Mouse (Mus musculus): ENCODE measurements around the gene Ctcfl. TPM values are rescaled to one million over a fixed set of nuclear protein-coding genes. Genes with fewer than 3 reads are reported as not detected.

The Ctcfl gene
- polyA plus RNA-seq (2015; fragmentation: Nextera tagmentation; extraction: Ambion mirVana) = 0.05 and 0.09 TPM in 2 replicates

DNA sequence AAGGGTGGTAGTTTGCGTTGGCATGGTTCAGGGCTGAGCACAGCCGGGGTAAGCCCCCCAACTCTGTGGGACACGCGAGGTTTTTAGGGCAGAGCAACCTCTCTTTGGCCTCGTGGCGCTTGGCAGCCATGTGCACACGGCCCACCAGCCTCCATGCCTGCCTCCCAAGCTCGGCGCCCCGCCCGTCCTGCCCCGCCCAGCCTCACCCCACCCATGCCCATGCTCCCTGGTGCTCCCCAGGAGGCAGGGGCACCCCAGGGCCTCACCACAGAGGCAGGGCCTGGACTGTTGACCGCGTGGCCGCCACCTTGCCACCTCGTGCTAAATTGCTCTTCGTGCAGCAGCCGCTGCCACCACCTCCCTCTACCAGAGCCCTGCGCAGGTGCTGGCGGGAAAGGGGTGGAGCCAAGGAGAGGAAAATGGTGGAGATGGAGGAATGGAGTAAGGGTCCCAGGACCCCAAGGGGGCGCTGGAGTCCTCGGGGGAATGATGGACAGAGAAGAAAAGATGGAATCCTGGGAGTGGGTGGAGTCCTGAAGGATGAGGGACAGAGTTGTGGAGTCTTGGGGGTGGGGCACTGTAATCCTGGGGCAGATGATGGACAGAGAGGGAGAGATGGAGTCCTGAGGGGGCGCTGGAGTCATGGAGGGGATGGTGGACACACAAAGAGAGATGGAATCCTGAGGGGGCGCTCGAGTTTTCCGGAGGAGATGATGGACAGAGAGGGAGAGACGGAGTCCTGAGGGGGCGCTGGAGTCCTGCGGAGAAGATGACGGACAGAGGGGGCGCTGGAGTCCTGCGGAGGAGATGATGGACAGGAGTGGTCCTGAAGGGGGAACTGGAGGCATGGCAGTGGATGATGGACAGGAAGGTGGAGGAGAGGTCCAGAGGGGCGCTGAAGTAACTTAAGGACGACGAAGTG is at the start of gene Ctcfl:
TSS of gene Ctcfl (minus strand) at position 503 of the 922 bp plus-strand sequence.
- H3K36me3 ChIP-seq = no peaks in the 10 kb centered on the region
- WGBS = 89% methylated on average over 35 of the region's 35 CpGs
- no peak within 1 kb of the TSS for H3K27ac ChIP-seq
- no peak within 1 kb of the TSS for H3K9ac ChIP-seq
- no peaks in the 10 kb centered on the region for H3K9me3 ChIP-seq
- ATAC-seq (ENCODE audit: insufficient number of reproducible peaks, low FRiP score, low TSS enrichment, low read depth) = no peak
- no peaks in the 10 kb centered on the region for H3K27me3 ChIP-seq
- H3K4me3 ChIP-seq = no peak within 1 kb of the TSS
- no peak within 1 kb of the TSS for H3K4me2 ChIP-seq
- H3K4me1 ChIP-seq = peaks cover 6% of the 10 kb centered on the region

DNA sequence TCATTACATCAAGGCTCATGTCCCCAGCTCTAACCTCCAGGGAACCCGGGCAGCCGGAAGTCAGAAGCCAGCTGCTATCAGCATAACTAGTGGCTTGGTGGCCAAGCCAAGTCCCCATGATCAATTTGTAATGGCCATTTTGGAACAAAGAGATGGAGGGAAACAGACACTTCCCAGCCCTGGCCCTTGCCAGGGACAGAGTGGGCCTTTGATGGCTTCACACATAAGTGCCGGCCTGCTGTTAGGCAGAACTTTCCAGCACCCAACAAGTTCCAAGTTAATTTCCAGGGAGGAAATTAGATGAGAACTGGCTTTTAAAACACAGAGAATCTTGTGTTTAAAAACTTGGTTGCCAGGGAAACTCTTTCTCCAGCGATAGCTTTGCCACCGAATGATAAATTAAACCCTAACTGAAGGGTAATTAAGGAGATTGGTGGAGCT is 49.1 kb upstream of the Ctcfl start:
- peaks cover 4% of the 10 kb centered on the region; the same call in 1 of the 2 replicates for H3K27me3 ChIP-seq
- no peak overlapping the region for H3K4me3 ChIP-seq
- 35% methylated on average over 5 of the region's 5 CpGs for WGBS
- H3K27ac ChIP-seq = no peak overlapping the region
- H3K9ac ChIP-seq = no peak overlapping the region
- no peaks in the 10 kb centered on the region for H3K36me3 ChIP-seq
- no peak for ATAC-seq (ENCODE audit: insufficient number of reproducible peaks, low FRiP score, low TSS enrichment, low read depth)
- H3K4me1 ChIP-seq = peaks cover 33% of the 10 kb centered on the region
- H3K4me2 ChIP-seq = no peak overlapping the region
- no peaks in the 10 kb centered on the region for H3K9me3 ChIP-seq

DNA sequence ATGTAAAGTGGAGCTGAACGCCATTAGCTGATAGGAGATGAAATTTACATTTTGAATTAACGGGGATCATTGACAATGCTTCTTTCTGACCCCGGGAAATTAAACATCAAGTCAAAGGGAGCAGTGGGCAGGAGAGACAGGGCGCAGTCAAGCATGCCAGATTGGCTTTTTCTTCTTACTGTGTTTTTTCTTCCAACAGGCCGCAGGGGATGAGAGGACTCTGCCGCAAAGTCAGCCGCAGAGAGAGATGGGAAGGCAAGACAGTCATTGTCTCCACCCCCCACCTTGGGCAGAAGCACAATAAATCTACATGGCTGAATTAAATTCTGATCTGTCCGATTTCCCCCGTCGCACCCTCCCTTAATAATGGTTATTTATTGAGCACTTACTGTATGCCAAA is 46.0 kb upstream of the Ctcfl start:
- ATAC-seq (ENCODE audit: insufficient number of reproducible peaks, low FRiP score, low TSS enrichment, low read depth) = no peak

DNA sequence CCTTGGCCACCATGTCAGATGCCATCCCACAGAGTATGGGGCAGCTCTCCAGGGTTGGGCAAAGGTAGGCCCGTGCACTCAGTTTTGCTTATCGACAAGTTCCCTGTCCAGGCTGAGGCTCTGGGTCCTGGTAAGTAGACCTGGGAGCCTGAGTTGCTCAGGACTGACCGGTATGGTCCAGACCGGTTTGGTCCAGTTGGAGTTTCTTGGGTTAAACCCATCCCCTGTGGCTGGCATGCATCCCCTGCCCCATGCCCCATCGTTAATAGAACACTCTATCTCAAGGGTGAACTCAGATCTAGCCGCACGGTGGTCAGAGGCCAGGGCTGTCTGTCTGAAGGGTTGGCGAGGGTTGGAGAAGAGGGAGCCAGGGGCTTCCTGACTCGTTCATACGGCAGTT is 45.6 kb upstream of the Ctcfl start:
- no peak overlapping the region for H3K9ac ChIP-seq
- no peaks in the 10 kb centered on the region for H3K36me3 ChIP-seq
- ATAC-seq (ENCODE audit: insufficient number of reproducible peaks, low FRiP score, low TSS enrichment, low read depth) = no peak
- peaks cover under 1% of the 10 kb centered on the region; the same call in 1 of the 2 replicates for H3K27me3 ChIP-seq
- no peak overlapping the region for H3K27ac ChIP-seq
- no peak overlapping the region for H3K4me2 ChIP-seq
- no peak overlapping the region for H3K4me3 ChIP-seq
- no peaks in the 10 kb centered on the region for H3K9me3 ChIP-seq
- H3K4me1 ChIP-seq = peaks cover 17% of the 10 kb centered on the region
- WGBS = 90% methylated on average over 10 of the region's 10 CpGs

More for the DNA sequence above, 46.0 kb upstream of the Ctcfl start:
- Histone ChIP-seq H3K36me3 (no peaks in the 10 kb centered on the region), H3K27me3 (peaks cover 4% of the 10 kb centered on the region; the same call in 1 of the 2 replicates), H3K9me3 (no peaks in the 10 kb centered on the region), H3K27ac (no peak overlapping the region), H3K4me1 (peaks cover 13% of the 10 kb centered on the region; the same call in 1 of the 2 replicates), H3K9ac (no peak overlapping the region), H3K4me2 (no peak overlapping the region), H3K4me3 (no peak overlapping the region)
- 89% methylated on average over 10 of the region's 10 CpGs for WGBS

DNA sequence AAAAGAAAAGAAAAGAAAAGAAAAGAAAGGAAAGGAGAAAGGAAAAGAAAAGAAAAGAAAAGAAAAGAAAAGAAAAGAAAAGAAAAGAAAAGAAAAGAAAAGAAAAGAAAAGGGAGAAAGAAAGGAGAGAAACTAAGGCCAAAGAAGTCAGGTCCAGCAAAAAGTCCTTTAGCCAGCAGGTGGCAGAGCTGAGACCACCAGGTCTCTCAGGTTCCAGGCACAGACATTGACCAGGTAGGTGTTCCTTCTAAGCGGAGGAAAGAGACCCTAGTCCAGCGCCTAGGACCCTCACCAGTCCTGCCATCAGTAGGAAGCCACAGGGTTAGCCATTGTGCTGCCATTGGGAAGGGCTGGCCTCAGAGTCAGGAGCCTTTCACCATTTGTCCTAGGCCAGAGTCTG is 45.0 kb upstream of the Ctcfl start:
- Histone ChIP-seq H3K4me2 (no peak overlapping the region), H3K4me1 (peaks cover 23% of the 10 kb centered on the region), H3K27me3 (no peaks in the 10 kb centered on the region), H3K4me3 (no peak overlapping the region), H3K27ac (no peak overlapping the region), H3K9me3 (no peaks in the 10 kb centered on the region), H3K36me3 (no peaks in the 10 kb centered on the region), H3K9ac (no peak overlapping the region)
- 38% methylated on average over 2 of the region's 2 CpGs for WGBS
- no peak for ATAC-seq (ENCODE audit: insufficient number of reproducible peaks, low FRiP score, low TSS enrichment, low read depth)

DNA sequence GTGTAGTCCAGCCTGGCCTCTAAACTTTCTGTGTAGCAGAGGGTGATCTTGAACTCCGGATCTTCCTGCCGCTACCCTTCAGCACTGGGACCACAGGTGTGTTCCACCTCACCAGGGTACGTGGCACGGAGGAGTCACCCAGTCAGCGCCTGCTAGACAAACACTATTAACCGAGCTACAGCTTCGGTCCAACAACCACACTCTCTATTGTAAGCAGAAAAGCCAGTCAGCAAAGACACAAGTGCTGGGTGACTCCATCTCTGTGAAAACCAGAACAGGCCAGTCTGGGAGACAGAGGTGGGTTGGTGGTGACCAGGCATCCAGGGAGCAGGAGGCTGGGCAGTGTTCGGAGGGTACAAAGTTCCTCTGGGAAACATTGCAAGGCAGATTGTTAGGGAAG is 44.1 kb upstream of the Ctcfl start:
- 81% methylated on average over 8 of the region's 8 CpGs for WGBS
- H3K27ac ChIP-seq = no peak overlapping the region
- H3K36me3 ChIP-seq = no peaks in the 10 kb centered on the region
- H3K9ac ChIP-seq = no peak overlapping the region
- no peaks in the 10 kb centered on the region for H3K9me3 ChIP-seq
- peaks cover 21% of the 10 kb centered on the region for H3K4me1 ChIP-seq
- ATAC-seq (ENCODE audit: insufficient number of reproducible peaks, low FRiP score, low TSS enrichment, low read depth) = no peak
- H3K4me2 ChIP-seq = no peak overlapping the region
- H3K27me3 ChIP-seq = no peaks in the 10 kb centered on the region
- no peak overlapping the region for H3K4me3 ChIP-seq

DNA sequence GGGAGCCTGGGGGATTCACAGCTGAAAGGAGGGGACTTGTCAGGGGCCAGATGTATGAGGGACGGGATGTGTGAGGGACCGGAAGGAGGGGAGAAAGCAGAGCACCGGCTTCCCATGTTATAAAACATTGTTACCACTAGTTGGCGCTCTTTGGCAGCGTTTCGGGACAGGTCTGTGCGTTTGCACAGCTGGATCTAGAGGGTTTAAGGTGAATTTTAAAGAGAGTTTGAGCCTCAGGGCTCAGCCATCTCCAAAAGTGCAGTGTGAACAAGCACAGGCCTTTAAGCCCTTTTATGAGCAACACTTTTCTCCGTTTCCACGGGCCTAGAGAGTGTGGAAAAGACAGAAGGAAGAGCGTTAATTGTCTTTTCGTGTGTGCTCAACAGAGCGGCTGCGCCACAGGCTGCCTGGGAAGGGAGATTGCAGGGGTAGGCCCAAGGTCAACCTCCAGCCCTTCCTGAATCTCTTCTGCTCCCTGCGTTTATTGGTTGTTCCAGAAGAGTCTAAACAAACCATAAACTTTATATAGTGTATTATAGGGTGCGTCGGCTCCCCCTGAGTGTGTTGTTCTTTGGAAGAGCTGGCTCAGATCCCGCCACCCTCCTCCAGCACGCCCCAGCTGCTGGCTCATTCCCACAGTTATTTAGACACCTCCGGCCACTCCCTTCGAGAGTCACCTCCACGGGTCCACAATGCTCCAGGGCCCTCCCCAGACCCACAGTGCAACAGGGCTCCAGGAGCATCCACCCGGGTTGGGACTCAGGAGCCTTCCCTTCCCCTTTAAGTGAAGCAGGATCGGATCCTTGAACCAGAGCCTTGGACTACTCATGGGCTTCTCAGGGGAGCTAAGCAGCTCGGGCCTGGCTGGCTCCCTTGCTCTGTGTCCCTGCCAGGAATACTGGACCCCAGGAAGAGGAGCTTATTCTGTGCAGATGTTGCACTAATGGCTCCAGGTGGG is 40.3 kb upstream of the Ctcfl start:
- WGBS = 23% methylated on average over 24 of the region's 24 CpGs

DNA sequence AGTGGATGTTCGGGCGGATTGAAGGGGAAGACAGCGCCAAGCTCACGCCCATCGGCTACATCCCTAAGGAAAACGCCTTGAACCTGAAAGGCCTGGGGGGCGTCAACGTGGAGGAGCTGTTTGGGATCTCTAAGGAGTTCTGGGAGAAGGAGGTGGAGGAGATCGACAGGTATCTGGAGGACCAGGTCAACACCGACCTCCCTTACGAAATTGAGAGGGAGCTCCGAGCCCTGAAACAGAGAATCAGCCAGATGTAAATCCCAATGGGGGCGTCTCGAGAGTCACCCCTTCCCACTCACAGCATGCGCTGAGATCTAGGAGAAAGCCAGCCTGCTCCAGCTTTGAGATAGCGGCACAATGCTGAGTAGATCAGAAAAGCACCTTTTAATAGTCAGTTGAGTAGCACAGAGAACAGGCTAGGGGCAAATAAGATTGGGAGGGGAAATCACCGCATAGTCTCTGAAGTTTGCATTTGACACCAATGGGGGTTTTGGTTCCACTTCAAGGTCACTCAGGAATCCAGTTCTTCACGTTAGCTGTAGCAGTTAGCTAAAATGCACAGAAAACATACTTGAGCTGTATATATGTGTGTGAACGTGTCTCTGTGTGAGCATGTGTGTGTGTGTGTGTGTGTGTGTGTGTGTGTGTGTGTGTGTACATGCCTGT is 39.2 kb upstream of the Ctcfl start:
- no peaks in the 10 kb centered on the region for H3K9me3 ChIP-seq
- peaks cover 21% of the 10 kb centered on the region for H3K4me1 ChIP-seq
- WGBS = 87% methylated on average over 19 of the region's 19 CpGs
- H3K27ac ChIP-seq = no peak overlapping the region
- no peaks in the 10 kb centered on the region for H3K27me3 ChIP-seq
- no peak overlapping the region for H3K4me3 ChIP-seq
- ATAC-seq (ENCODE audit: insufficient number of reproducible peaks, low FRiP score, low TSS enrichment, low read depth) = no peak
- H3K36me3 ChIP-seq = no peaks in the 10 kb centered on the region
- no peak overlapping the region for H3K9ac ChIP-seq
- H3K4me2 ChIP-seq = no peak overlapping the region

More for the DNA sequence above, 40.3 kb upstream of the Ctcfl start:
- peak; percentile 68; the same call in 1 of the 2 replicates for ATAC-seq (ENCODE audit: insufficient number of reproducible peaks, low FRiP score, low TSS enrichment, low read depth)
- no peaks in the 10 kb centered on the region for H3K9me3 ChIP-seq
- H3K4me3 ChIP-seq = no peak overlapping the region
- no peak overlapping the region for H3K9ac ChIP-seq
- no peaks in the 10 kb centered on the region for H3K36me3 ChIP-seq
- H3K27ac ChIP-seq = peak overlapping the region; percentile 80
- H3K27me3 ChIP-seq = no peaks in the 10 kb centered on the region
- peaks cover 21% of the 10 kb centered on the region for H3K4me1 ChIP-seq
- no peak overlapping the region for H3K4me2 ChIP-seq

DNA sequence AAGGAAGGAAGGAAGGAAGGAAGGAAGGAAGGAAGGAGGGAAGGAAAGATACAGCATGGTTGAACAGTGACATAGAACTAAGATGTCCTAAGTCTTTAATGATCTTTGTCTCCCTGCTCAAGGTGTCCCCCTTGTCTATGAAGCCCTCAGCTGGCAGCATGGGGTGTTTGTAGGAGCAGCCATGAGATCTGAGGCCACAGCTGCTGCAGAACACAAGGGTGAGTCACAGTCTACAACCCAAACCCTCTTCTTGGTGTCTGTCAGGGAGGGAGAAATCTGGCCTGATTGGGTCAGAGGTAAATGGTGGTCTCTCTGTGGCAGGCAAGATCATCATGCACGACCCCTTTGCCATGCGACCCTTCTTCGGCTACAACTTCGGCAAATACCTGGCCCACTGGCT is 38.5 kb upstream of the Ctcfl start:
- no peak overlapping the region for H3K9ac ChIP-seq
- H3K36me3 ChIP-seq = no peaks in the 10 kb centered on the region
- 94% methylated on average over 4 of the region's 4 CpGs for WGBS
- H3K9me3 ChIP-seq = no peaks in the 10 kb centered on the region
- no peak overlapping the region for H3K4me2 ChIP-seq
- no peak overlapping the region for H3K4me3 ChIP-seq
- H3K27me3 ChIP-seq = no peaks in the 10 kb centered on the region
- ATAC-seq (ENCODE audit: insufficient number of reproducible peaks, low FRiP score, low TSS enrichment, low read depth) = no peak
- H3K4me1 ChIP-seq = peaks cover 21% of the 10 kb centered on the region
- H3K27ac ChIP-seq = no peak overlapping the region

DNA sequence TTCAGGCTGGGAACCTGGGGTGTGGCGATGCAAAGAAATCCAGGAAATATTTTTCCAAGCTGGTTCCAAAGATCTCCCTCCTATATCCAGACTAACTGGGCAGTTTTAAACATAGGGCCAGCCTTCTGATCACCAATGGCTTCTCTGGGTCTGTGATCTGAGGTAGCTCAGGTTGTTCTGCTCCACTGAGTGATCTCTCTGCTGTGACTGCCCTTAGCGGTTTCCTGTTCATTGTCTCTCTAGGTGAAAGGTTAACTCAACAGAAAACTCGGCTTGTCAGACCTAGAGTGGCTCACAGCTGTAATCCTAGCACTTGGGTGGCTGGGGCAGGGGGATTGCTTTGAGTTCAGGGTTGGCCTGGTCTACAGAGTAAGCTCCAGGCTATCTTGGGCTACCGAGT is 38.1 kb upstream of the Ctcfl start:
- Histone ChIP-seq H3K4me2 (no peak overlapping the region), H3K36me3 (no peaks in the 10 kb centered on the region), H3K4me3 (no peak overlapping the region), H3K9ac (no peak overlapping the region), H3K27me3 (no peaks in the 10 kb centered on the region), H3K4me1 (peaks cover 21% of the 10 kb centered on the region), H3K9me3 (no peaks in the 10 kb centered on the region), H3K27ac (no peak overlapping the region)
- ATAC-seq (ENCODE audit: insufficient number of reproducible peaks, low FRiP score, low TSS enrichment, low read depth) = no peak
- WGBS = 65% methylated on average over 4 of the region's 4 CpGs

DNA sequence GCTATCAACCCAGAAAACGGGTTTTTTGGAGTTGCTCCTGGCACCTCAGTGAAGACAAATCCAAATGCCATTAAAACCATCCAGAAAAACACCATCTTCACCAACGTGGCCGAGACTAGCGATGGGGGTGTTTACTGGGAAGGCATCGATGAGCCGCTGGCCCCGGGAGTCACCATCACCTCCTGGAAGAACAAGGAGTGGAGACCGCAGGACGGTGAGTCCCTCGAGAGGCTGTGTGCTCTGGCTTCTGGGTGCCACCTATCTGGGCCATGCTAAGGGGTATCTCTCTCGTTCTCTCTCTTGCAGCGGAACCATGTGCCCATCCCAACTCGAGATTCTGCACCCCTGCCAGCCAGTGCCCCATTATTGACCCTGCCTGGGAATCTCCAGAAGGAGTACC is 37.6 kb upstream of the Ctcfl start:
- no peak overlapping the region for H3K27ac ChIP-seq
- no peaks in the 10 kb centered on the region for H3K9me3 ChIP-seq
- H3K36me3 ChIP-seq = no peaks in the 10 kb centered on the region
- H3K4me3 ChIP-seq = no peak overlapping the region
- peaks cover 17% of the 10 kb centered on the region for H3K4me1 ChIP-seq
- no peak overlapping the region for H3K4me2 ChIP-seq
- no peak for ATAC-seq (ENCODE audit: insufficient number of reproducible peaks, low FRiP score, low TSS enrichment, low read depth)
- WGBS = 85% methylated on average over 13 of the region's 13 CpGs
- no peaks in the 10 kb centered on the region for H3K27me3 ChIP-seq
- H3K9ac ChIP-seq = no peak overlapping the region

Measured in limb, embryonic 15.5 days (tissue).